Mouse (Mus musculus) intestine, embryonic 15.5 days (tissue): ENCODE data around the gene Ngdn. TPM values are rescaled to one million over a fixed set of nuclear protein-coding genes. Genes with fewer than 3 reads are reported as not detected.
A peak's percentile ranks its signal among the peaks of the same experiment; 100 is the strongest.
"Not testable (repeated sequence)": the region's sequence is repeated elsewhere in the genome, so short reads cannot be mapped to it uniquely, and the experiment has no call there.

Source experiments
- ATAC-seq: fragments of 200-750 bp; cut with Nextera tagmentation; 2 replicates; pipeline ENCODE4 v1.8.0; 2017; ENCODE audit warnings: moderate TSS enrichment, moderate library complexity
- H3K27ac ChIP-seq: fragments of 300-500 bp; sonication (generic); 2 replicates; pipeline ENCODE4 v1.5.1; 2015; ENCODE audit warnings: mild to moderate bottlenecking, inconsistent platforms
- H3K27me3 ChIP-seq: fragments of 300-500 bp; sonication (generic); replicated peaks from 2 replicates; pipeline ENCODE4 v1.6.1; 2015; ENCODE audit warnings: inconsistent platforms
- H3K36me3 ChIP-seq: fragments of 300-500 bp; sonication (generic); 2 replicates; pipeline ENCODE4 v1.6.1; 2015; ENCODE audit warnings: inconsistent platforms
- H3K4me1 ChIP-seq: fragments of 300-500 bp; sonication (generic); replicated peaks from 2 replicates; pipeline ENCODE4 v1.6.1; 2015; ENCODE audit warnings: inconsistent platforms
- H3K4me2 ChIP-seq: fragments of 300-500 bp; sonication (generic); replicated peaks from 2 replicates; pipeline ENCODE4 v1.6.1; 2015; ENCODE audit warnings: mild to moderate bottlenecking, inconsistent platforms
- H3K4me3 ChIP-seq: fragments of 300-500 bp; sonication (generic); replicated peaks from 2 replicates; pipeline ENCODE4 v1.5.1; 2015; ENCODE audit warnings: inconsistent platforms
- H3K9ac ChIP-seq: fragments of 300-500 bp; sonication (generic); 2 replicates; pipeline ENCODE4 v1.6.1; 2015; ENCODE audit warnings: inconsistent platforms
- H3K9me3 ChIP-seq: fragments of 300-500 bp; sonication (generic); 2 replicates; pipeline ENCODE4 v1.6.1; 2016; ENCODE audit warnings: inconsistent platforms
- WGBS: fragments of 180-500 bp; shearing (Covaris S2); methylation state at CpG from one replicate; pipeline ENCODE4 v1.1.7; 2015; 5-methylcytosine and 5-hydroxymethylcytosine counted together
- polyA plus RNA-seq: library from polyadenylated mRNA; unstranded; fragments of >200 nt; fragmentation: Nextera tagmentation; extraction: Ambion mirVana; gene quantifications from 2 replicates; pipeline ENCODE4 v1.2.1, GENCODE M21; 2015

The Ngdn gene
- polyA plus RNA-seq, 1 experiment from 2014 or later = 84.9 TPM

GRCm38 (mm10) chr14:55016876-55017275, 1.6 kb downstream of the Ngdn start:
- Histone ChIP-seq H3K36me3 (peaks cover 16% of the 10 kb centered on the region), H3K27ac (no peak overlapping the region), H3K9me3 (no peaks in the 10 kb centered on the region), H3K4me3 (no peak overlapping the region), H3K4me2 (no peak overlapping the region), H3K4me1 (no peaks in the 10 kb centered on the region), H3K9ac (no peak overlapping the region), H3K27me3 (no peaks in the 10 kb centered on the region)
- WGBS = 94% methylated on average over 16 of the region's 16 CpGs
- ATAC-seq = no peak

- Histone ChIP-seq H3K9ac (no peak overlapping the region), H3K4me1 (no peaks in the 10 kb centered on the region), H3K9me3 (no peaks in the 10 kb centered on the region), H3K27me3 (no peaks in the 10 kb centered on the region), H3K27ac (no peak overlapping the region), H3K4me2 (no peak overlapping the region), H3K36me3 (peaks cover 22% of the 10 kb centered on the region), H3K4me3 (no peak overlapping the region)
- WGBS = 90% methylated on average over 9 of the region's 9 CpGs
- ATAC-seq = no peak
These were observed 5.1 kb downstream of the Ngdn start for GRCm38 (mm10) chr14:55020394-55020793.

GRCm38 (mm10) chr14:55023011-55023410, 7.8 kb downstream of the Ngdn start:
- no peak overlapping the region for H3K9ac ChIP-seq
- H3K9me3 ChIP-seq = no peaks in the 10 kb centered on the region
- 91% methylated on average over 15 of the region's 15 CpGs for WGBS
- H3K4me1 ChIP-seq = no peaks in the 10 kb centered on the region
- H3K27me3 ChIP-seq = no peaks in the 10 kb centered on the region
- H3K4me2 ChIP-seq = no peak overlapping the region
- no peak for ATAC-seq
- H3K27ac ChIP-seq = no peak overlapping the region
- H3K4me3 ChIP-seq = no peak overlapping the region
- H3K36me3 ChIP-seq = peaks cover 18% of the 10 kb centered on the region

- H3K36me3 ChIP-seq = peaks cover 18% of the 10 kb centered on the region
- ATAC-seq = no peak
- H3K4me3 ChIP-seq = no peak overlapping the region
- no peaks in the 10 kb centered on the region for H3K27me3 ChIP-seq
- no peaks in the 10 kb centered on the region for H3K9me3 ChIP-seq
- H3K9ac ChIP-seq = no peak overlapping the region
- no peak overlapping the region for H3K4me2 ChIP-seq
- peaks cover 5% of the 10 kb centered on the region for H3K4me1 ChIP-seq
- no peak overlapping the region for H3K27ac ChIP-seq
- 68% methylated on average over 7 of the region's 7 CpGs for WGBS
These were observed 9.0 kb downstream of the Ngdn start for GRCm38 (mm10) chr14:55024236-55024635.

GRCm38 (mm10) chr14:55025527-55025926, 10.3 kb downstream of the Ngdn start:
- no peak for ATAC-seq
- Histone ChIP-seq H3K36me3 (peaks cover 18% of the 10 kb centered on the region), H3K27me3 (no peaks in the 10 kb centered on the region), H3K4me2 (no peak overlapping the region), H3K9me3 (no peaks in the 10 kb centered on the region), H3K4me3 (no peak overlapping the region), H3K4me1 (peaks cover 5% of the 10 kb centered on the region), H3K27ac (no peak overlapping the region), H3K9ac (no peak overlapping the region)
- WGBS = 79% methylated on average over 5 of the region's 5 CpGs

- no peak overlapping the region for H3K27ac ChIP-seq
- 15% methylated on average over 5 of the region's 5 CpGs for WGBS
- no peak overlapping the region for H3K9ac ChIP-seq
- H3K4me1 ChIP-seq = peaks cover 5% of the 10 kb centered on the region
- no peak overlapping the region for H3K4me3 ChIP-seq
- H3K27me3 ChIP-seq = no peaks in the 10 kb centered on the region
- peak; percentile 19; the same call in 1 of the 2 replicates for ATAC-seq
- no peaks in the 10 kb centered on the region for H3K9me3 ChIP-seq
- H3K36me3 ChIP-seq = peaks cover 6% of the 10 kb centered on the region
- H3K4me2 ChIP-seq = no peak overlapping the region
These were observed 12.0 kb downstream of the Ngdn start for GRCm38 (mm10) chr14:55027251-55027650.

- ATAC-seq = no peak
- H3K9ac ChIP-seq = no peak overlapping the region
- peaks cover 5% of the 10 kb centered on the region for H3K4me1 ChIP-seq
- no peak overlapping the region for H3K27ac ChIP-seq
- no peak overlapping the region for H3K4me3 ChIP-seq
- no peak overlapping the region for H3K4me2 ChIP-seq
- WGBS = 40% methylated on average over 6 of the region's 6 CpGs
- no peaks in the 10 kb centered on the region for H3K9me3 ChIP-seq
- H3K27me3 ChIP-seq = no peaks in the 10 kb centered on the region
- peaks cover 6% of the 10 kb centered on the region; the same call in 1 of the 2 replicates for H3K36me3 ChIP-seq
These were observed 12.4 kb downstream of the Ngdn start for GRCm38 (mm10) chr14:55027653-55028052.

- Histone ChIP-seq H3K27me3 (no peaks in the 10 kb centered on the region), H3K4me3 (no peak overlapping the region), H3K9ac (no peak overlapping the region), H3K27ac (no peak overlapping the region), H3K4me1 (peaks cover 5% of the 10 kb centered on the region), H3K36me3 (peaks cover 6% of the 10 kb centered on the region; the same call in 1 of the 2 replicates), H3K4me2 (no peak overlapping the region), H3K9me3 (no peaks in the 10 kb centered on the region)
- ATAC-seq = peak; percentile 44
- 20% methylated on average over 5 of the region's 5 CpGs for WGBS
These were observed 13.1 kb downstream of the Ngdn start for GRCm38 (mm10) chr14:55028333-55028835.

GRCm38 (mm10) chr14:55029034-55029698, 13.9 kb downstream of the Ngdn start:
- peaks cover 5% of the 10 kb centered on the region for H3K4me1 ChIP-seq

GRCm38 (mm10) chr14:55032695-55033225, 17.5 kb downstream of the Ngdn start:
- no peaks in the 10 kb centered on the region for H3K9me3 ChIP-seq

More at GRCm38 (mm10) chr14:55029034-55029698, 13.9 kb downstream of the Ngdn start:
- no peak for ATAC-seq
- Histone ChIP-seq H3K4me3 (no peak overlapping the region), H3K9me3 (no peaks in the 10 kb centered on the region), H3K4me2 (no peak overlapping the region), H3K27ac (no peak overlapping the region), H3K9ac (no peak overlapping the region), H3K36me3 (peaks cover 3% of the 10 kb centered on the region; the same call in 1 of the 2 replicates), H3K27me3 (no peaks in the 10 kb centered on the region)
- 15% methylated on average over 11 of the region's 11 CpGs for WGBS

GRCm38 (mm10) chr14:55043694-55044093, 28.4 kb downstream of the Ngdn start:
- not testable (repeated sequence) for H3K4me1 ChIP-seq, ATAC-seq, H3K9ac ChIP-seq, H3K4me3 ChIP-seq, H3K27ac ChIP-seq, H3K9me3 ChIP-seq, H3K36me3 ChIP-seq, H3K27me3 ChIP-seq, H3K4me2 ChIP-seq
- WGBS = 86% methylated on average over 1 of the region's 2 CpGs

More at GRCm38 (mm10) chr14:55032695-55033225, 17.5 kb downstream of the Ngdn start:
- WGBS = 54% methylated on average over 19 of the region's 19 CpGs
- Histone ChIP-seq H3K4me3 (no peak overlapping the region), H3K4me2 (no peak overlapping the region), H3K9ac (no peak overlapping the region), H3K36me3 (no peaks in the 10 kb centered on the region), H3K27me3 (no peaks in the 10 kb centered on the region), H3K27ac (no peak overlapping the region), H3K4me1 (peaks cover 5% of the 10 kb centered on the region)
- no peak for ATAC-seq

GRCm38 (mm10) chr14:55047971-55048531, 32.8 kb downstream of the Ngdn start:
- ATAC-seq = no peak
- Histone ChIP-seq H3K27ac (no peak overlapping the region), H3K4me3 (no peak overlapping the region), H3K27me3 (no peaks in the 10 kb centered on the region), H3K9me3 (no peaks in the 10 kb centered on the region), H3K4me1 (no peaks in the 10 kb centered on the region), H3K36me3 (no peaks in the 10 kb centered on the region), H3K9ac (no peak overlapping the region), H3K4me2 (no peak overlapping the region)
- 74% methylated on average over 2 of the region's 2 CpGs for WGBS
